Mouse (Mus musculus) telencephalon, adult 2 months (tissue): ENCODE data around the gene Gabrb2.

Experiments used
- DNase-seq: peaks from one replicate; pipeline ENCODE4 v3.0.0-alpha.2; 2011; ENCODE audit warnings: low read depth, low spot score

Gene Gabrb2

GRCm38 (mm10) chr11:42418996-42419782, at the start of gene Gabrb2:
Gabrb2 (plus strand) TSS chr11:42419757.
- DNase-seq: no peak

DNA sequence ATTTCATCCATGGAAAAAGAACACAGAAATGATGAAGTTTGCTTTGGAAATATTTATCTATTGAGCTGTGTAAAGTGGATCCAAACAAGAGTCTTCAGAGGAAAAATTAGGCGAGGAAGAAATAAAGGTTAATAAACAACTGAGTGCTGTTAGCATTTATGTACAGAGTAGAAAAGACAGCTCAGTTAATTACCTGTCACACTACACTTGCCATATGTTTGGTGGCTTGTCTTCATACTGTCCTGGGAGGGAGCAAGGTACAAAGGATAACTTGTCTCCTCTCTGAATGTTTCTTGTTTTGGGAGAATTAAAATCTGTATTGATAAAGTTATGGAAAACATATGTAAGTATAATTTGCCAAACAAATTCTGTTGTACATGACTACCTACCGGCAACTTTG, 40.6 kb upstream of the Gabrb2 start:
- DNase-seq: no peak

- no peak for DNase-seq
Observed at GRCm38 (mm10) chr11:42386486-42386885, 33.1 kb upstream of the Gabrb2 start.

DNA sequence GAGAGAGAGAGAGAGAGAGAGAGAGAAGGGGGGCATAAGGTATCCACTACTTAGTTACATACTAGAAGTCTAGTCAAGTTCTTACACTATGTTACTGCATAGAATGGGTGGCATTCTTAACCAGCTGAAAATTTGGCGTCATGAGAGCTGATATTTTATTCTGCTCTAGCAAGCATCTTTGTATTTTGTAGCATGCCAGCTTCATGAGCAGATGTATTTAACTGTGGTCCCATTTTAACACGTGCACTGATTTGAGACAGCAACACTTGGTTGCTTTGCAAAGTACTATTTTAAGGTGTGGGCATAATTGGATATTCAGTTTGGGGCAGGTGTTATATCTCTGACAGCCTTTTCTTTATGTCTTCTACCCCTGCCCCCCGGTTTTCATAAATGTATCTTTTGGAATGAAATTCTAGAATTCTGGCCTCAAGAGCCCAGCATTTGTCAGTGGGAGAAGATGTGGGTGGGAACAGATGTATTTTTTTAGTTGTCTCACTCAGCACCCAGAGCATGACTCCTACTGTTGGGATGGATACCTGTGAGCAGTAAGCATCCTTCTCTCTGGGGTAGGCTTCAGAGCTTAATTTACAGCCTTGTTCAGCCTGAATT, 28.8 kb upstream of the Gabrb2 start:
- DNase-seq: peak; percentile 88

DNA sequence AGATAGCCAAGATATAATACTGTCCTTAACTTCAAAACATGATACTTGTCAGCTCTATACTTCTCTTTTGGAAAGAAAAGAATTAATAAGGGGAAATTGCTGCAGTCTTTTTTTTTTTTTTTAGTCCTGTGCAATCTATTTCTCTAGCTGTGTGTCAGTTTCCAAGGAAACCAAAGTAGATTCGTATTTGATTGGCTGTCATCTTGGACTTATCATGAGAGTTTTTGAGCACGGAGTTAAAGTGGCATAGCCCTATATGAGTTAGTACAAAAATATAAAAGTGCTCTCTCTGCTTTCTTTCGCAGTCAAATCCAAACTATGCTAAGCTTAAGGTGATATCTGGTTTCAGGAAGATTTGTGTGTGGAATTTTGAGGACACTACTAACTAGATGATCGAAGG, 26.1 kb upstream of the Gabrb2 start:
- DNase-seq: peak; percentile 26

DNA sequence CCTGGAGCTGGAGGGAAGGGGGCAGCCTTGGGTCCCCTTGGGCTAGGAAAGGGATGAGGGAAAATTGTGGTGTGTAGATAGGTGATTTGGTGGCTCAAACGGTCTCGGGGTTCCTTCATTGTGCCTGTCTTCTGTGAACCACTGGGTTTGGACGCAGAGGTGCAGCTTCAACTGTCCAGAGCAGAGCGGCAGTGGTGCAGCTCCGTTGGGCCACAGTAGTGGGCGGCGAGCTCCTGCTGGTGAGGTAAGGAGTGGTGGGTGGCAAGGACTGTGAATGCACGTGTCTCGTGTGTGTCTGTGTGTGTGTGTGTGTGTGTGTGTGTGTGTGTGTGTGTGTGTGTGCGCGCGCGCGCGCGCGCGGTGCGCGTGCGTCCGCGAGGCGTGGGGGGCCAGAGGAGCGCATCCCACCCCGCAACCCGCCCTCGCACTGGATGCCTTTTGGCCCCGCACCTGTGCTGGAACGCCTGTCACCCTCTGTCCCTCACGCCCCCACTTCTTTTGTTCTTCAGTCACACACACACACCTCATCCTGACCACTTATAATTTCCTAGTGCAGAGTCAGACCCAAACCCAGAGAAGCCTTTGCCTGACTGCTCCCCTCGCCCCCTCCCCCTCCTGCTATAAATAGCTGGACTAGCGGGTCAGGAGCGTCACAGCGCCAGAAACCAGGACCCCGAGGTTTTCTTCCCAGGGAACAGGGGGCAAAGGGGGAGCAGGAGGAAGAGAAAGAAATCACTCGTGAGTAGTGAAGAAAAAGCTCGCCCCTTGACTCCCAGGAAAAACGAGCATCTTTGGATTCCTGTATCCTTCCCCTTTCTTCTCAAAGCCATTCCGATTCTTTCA, 455 bp downstream of the Gabrb2 start:
- DNase-seq: peak; percentile 52

DNA sequence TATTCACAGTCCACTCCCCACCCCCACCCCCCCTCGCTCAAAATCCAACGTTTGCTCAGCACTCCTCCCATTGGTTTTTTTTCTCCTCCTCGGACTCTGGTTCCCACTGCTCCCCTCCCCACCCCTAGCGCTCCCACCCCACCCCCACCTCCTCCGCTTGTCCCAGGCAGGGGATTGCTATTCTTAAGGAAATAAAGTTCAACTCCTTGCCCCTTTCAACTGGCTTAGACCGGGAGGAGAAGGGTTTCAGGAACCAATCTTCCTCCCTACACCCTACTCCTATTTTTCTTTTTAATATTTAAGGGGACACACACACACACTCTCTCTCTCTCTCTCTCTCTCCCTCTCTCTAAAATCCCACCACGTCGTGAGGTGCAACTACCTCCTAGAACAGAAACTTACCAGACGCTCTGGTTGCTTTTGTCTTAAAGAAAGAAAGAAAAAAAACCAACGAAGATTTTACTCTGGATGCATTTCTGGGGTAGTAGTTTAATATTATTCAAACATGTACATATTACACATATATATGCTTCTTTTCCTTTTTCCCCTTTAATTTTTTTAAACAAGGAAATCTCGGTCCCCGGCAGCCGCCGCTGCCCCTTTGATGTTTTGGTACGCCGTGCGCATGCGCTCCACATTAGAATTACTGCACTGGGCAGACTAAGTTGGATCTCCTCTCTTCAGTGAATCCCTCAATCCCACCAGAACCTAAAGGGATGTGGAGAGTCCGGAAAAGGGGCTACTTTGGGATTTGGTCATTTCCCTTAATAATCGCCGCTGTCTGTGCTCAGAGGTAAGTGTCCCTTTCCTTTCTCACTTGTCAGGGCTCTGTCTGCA, 1.3 kb downstream of the Gabrb2 start:
- DNase-seq: peak; percentile 69

DNA sequence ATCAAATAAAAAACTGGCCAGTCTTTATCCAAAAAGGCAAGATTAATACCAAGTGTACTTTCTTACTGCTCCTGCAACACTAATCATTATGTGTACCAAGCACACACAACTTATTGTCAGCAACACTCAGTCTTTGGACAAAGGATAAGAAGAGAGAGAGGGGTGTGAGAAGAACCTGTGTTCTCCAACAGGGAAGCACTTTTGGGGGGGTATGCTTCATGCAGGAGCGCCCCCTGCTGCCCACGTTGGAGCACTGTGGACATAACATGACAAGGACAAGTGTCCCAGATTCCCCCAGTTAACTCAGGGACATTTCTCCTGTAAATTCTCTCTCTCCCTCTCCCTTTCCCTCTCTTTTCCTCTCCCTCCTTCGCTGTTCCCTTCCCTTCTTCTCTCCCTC, 3.7 kb downstream of the Gabrb2 start:
- DNase-seq: peak; percentile 36

- no peak for DNase-seq
Observed at GRCm38 (mm10) chr11:42431495-42431894, 11.9 kb downstream of the Gabrb2 start.

GRCm38 (mm10) chr11:42438978-42439377, 19.4 kb downstream of the Gabrb2 start:
- DNase-seq: peak; percentile 42

GRCm38 (mm10) chr11:42443641-42444040, 24.1 kb downstream of the Gabrb2 start:
- no peak for DNase-seq

DNA sequence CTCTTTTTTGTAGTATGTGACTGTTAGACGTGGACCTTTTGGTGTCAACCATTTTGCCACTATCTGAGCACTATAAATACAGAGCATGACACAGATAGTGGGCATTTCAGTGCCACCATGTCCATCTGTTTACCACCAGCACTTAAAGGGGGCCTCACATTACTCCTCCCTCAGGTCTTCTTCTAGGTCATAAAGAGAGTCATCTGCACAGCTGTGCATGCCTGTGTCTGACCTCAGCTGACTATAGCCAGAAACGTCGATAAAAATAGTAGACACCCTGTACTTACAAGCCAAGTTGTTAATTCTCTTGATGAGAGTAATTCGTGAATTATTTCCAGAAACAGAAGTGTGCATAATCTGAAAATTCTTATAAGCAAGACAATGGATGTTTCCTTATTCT, 29.4 kb downstream of the Gabrb2 start:
- DNase-seq: no peak

GRCm38 (mm10) chr11:42464136-42464535, 44.6 kb downstream of the Gabrb2 start:
- peak; percentile 50 for DNase-seq

DNA sequence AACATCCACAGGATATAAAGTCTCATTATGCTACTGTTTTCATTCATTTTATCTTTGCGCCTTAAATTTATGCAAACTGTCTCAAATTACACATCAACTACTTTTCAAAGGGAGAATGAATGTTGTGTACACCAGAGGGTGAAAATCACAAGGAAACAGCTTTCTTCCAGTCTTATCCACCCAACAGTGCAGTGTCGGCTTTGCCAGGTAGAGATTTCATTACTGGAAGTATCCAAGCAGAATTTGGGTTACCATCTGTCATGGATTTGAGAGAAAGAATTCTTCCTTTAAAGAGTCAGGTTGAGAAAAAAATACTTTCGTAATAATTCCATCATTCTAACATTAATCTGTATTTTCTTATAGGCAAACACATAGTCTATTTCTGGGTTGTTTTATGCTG, 48.8 kb downstream of the Gabrb2 start:
- DNase-seq: peak; percentile 64

GRCm38 (mm10) chr11:42474523-42474922, 55.0 kb downstream of the Gabrb2 start:
- no peak for DNase-seq

DNA sequence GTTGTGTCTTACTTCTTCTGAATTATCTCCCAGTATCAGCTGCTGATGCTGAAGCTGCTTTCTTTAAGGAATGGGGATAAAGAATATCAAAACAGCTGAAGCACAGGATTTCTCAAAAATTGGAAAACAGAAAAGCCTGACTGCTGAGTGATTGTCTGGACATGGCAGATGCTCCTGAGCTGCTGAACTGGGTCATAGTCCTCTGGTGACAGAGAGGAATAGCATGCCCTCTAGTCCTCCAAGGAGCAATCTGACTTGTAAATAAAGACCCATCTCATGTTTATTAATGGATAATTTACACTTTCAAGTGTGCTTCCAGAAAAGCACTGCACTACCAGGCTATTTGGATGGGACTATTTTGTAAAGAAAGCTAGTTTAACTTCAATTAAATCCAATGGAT, 68.1 kb downstream of the Gabrb2 start:
- no peak for DNase-seq

- DNase-seq: no peak
Observed at GRCm38 (mm10) chr11:42501166-42501565, 81.6 kb downstream of the Gabrb2 start.

DNA sequence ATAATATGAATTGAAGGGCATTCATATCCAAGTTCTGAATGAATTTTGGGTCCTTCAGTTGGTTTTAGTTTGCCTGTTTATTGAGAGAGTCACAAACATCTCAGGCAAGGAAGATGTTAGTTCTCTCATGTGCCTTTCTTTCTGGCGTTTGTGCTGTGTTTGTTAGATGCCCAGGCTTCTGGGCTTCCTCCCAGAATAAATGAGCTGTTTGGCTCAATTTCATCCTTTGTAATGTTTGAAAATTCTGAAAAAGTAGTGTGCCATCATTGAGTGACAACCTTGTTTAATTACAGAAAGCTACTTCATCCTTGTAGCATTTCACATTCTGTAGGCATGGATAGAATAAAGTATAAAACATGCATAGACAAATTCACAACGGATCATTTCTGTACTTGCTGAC, 85.9 kb downstream of the Gabrb2 start:
- no peak for DNase-seq

DNA sequence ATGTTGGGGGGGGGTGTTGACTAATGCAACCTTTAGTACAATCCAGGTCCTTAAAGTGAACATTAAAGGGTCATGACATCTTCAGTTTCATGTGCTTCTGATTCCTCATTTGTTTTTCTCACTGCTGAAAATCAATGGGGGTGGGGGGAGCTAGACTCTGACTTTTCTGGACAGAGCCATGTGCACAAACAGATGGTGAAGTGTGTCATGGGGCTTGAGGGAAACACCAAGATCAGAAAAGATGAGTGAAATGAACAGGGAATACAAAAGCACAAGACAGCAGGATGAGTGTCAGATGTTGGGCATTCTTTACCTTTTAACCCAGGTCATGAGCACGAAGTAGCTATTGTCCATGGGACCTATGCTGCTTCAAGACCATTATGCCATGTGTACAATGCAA, 86.4 kb downstream of the Gabrb2 start:
- DNase-seq: no peak

DNA sequence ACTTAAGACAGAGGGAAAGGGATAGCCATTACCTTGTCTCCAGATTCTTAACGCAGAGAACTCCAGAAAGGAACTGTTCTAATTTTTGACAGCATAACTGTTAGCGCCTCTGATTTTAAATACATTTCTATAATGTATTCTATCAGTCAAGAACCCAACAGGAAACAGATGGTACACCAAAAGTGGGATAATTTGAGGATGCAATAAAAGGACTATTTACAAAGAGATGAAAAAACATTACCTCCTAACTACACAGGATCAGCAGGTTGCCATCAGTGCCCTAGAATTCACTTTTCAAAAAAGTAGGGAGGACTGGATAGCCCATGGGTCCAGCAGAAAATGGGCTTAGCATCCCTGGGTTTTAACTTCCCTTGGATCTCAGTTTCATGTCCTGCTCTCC, 102.4 kb downstream of the Gabrb2 start:
- DNase-seq: no peak

DNA sequence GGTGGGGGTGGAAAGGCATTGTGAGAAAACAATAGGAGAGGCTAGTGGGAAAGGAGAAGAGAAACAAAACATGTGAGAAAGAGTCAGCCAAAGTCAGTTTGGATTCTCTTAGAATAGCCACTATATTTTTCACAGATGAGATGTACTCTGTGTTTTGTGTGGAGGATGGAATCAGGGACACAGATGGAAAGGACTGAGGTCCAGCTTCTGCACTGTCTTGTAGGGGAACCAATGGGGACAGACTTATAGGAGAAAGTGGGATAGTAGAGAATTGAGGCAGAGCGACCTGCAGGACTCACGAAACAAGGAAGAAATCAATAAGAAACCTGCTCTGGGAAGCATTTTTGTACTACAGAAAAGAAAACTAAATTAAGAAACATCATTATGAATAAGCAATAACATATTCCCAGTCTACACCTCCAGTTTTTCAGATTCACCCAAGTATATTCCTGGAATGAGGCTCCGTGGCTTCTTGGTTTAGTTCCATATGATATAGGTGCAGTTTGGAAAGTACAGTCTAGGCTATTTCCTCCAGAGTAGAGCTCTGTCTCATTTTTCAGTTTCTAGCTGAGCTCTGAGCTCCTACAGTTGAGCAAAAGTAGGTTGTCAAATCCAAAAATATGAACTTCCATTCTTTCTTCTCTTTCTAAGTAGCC, 108.8 kb downstream of the Gabrb2 start:
- peak; percentile 82 for DNase-seq
